Mouse (Mus musculus) midbrain, embryonic 16.5 days (tissue): ENCODE data around the gene Mob1b. TPM values are rescaled to one million over a fixed set of nuclear protein-coding genes. Genes with fewer than 3 reads are reported as not detected.

Source experiments
- ATAC-seq: fragments of 200-750 bp; cut with Nextera tagmentation; 2 replicates; pipeline ENCODE4 v1.8.0; 2017; ENCODE audit warnings: moderate TSS enrichment
- H3K27ac ChIP-seq: fragments of 300-500 bp; sonication (generic); 2 replicates; pipeline ENCODE4 v1.5.1; 2014; ENCODE audit warnings: mild to moderate bottlenecking, low read length, mixed read lengths
- H3K27me3 ChIP-seq: fragments of 300-500 bp; sonication (generic); 2 replicates; pipeline ENCODE4 v1.6.1; 2014; ENCODE audit warnings: low read depth, low read length, mixed read lengths; ENCODE audit not compliant: control insufficient read depth, insufficient read depth
- H3K36me3 ChIP-seq: fragments of 300-500 bp; sonication (generic); 2 replicates; pipeline ENCODE4 v1.6.1; 2014; ENCODE audit warnings: mild to moderate bottlenecking, low read length, moderate library complexity, mixed read lengths; ENCODE audit not compliant: control insufficient read depth, insufficient read depth
- H3K4me1 ChIP-seq: fragments of 300-500 bp; sonication (generic); 2 replicates; pipeline ENCODE4 v1.6.1; 2014; ENCODE audit warnings: mild to moderate bottlenecking, low read length, mixed read lengths; ENCODE audit not compliant: control insufficient read depth, insufficient read depth
- H3K4me2 ChIP-seq: fragments of 300-500 bp; sonication (generic); 2 replicates; pipeline ENCODE4 v1.6.1; 2014; ENCODE audit warnings: mild to moderate bottlenecking, low read length, mixed read lengths
- H3K4me3 ChIP-seq: fragments of 300-500 bp; sonication (generic); 2 replicates; pipeline ENCODE4 v1.5.1; 2014; ENCODE audit warnings: low read depth, mild to moderate bottlenecking, low read length, moderate library complexity, mixed read lengths
- H3K9ac ChIP-seq: fragments of 300-500 bp; sonication (generic); 2 replicates; pipeline ENCODE4 v1.6.1; 2014; ENCODE audit warnings: low read depth, low read length, mixed read lengths
- H3K9me3 ChIP-seq: fragments of 300-500 bp; sonication (generic); replicated peaks from 2 replicates; pipeline ENCODE4 v1.6.1; 2014; ENCODE audit warnings: mild to moderate bottlenecking, low read length, mixed read lengths; ENCODE audit not compliant: control insufficient read depth, poor library complexity, severe bottlenecking
- WGBS: fragments of 180-500 bp; shearing (Covaris S2); extraction: QIAGEN DNeasy Blood & Tissue Kit; methylation state at CpG from one replicate; pipeline ENCODE4 v1.1.7; 2014; 5-methylcytosine and 5-hydroxymethylcytosine counted together
- polyA plus RNA-seq: library from polyadenylated mRNA; unstranded; fragments of >200 nt; fragmentation: Nextera tagmentation; extraction: Ambion mirVana; gene quantifications from 2 replicates; pipeline ENCODE4 v1.2.1, GENCODE M21; 2015

Mob1b gene
- polyA plus RNA-seq, 1 experiment from 2014 or later, result 9.8 TPM

DNA sequence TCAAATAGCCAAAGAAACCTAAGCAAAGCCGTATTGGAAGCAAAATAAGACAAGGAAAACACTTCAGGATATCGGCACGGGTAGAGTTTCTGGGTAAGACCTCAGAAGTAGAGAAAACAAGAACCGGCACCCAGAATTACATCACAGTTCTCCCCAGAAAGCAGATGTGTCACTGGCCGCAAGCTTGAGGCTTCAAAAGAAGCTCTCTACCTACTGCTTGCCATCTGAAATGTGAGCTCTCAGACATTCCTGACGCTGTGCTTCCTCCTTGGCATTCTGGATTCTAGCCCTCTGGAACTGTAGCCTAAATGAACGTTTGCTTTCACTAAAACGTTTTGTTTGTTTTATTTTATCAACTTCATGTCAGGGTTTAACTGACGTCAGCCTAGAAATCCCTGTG lies 70.0 kb downstream of the Mob1b start:
- no peak overlapping the region for H3K9ac ChIP-seq
- no peak overlapping the region for H3K4me2 ChIP-seq
- H3K4me3 ChIP-seq, result no peak overlapping the region
- H3K36me3 ChIP-seq, result no peaks in the 10 kb centered on the region
- no peak for ATAC-seq
- H3K9me3 ChIP-seq, result no peaks in the 10 kb centered on the region
- no peak overlapping the region for H3K27ac ChIP-seq
- 59% methylated on average over 9 of the region's 9 CpGs for WGBS
- no peaks in the 10 kb centered on the region for H3K27me3 ChIP-seq
- no peaks in the 10 kb centered on the region for H3K4me1 ChIP-seq

DNA sequence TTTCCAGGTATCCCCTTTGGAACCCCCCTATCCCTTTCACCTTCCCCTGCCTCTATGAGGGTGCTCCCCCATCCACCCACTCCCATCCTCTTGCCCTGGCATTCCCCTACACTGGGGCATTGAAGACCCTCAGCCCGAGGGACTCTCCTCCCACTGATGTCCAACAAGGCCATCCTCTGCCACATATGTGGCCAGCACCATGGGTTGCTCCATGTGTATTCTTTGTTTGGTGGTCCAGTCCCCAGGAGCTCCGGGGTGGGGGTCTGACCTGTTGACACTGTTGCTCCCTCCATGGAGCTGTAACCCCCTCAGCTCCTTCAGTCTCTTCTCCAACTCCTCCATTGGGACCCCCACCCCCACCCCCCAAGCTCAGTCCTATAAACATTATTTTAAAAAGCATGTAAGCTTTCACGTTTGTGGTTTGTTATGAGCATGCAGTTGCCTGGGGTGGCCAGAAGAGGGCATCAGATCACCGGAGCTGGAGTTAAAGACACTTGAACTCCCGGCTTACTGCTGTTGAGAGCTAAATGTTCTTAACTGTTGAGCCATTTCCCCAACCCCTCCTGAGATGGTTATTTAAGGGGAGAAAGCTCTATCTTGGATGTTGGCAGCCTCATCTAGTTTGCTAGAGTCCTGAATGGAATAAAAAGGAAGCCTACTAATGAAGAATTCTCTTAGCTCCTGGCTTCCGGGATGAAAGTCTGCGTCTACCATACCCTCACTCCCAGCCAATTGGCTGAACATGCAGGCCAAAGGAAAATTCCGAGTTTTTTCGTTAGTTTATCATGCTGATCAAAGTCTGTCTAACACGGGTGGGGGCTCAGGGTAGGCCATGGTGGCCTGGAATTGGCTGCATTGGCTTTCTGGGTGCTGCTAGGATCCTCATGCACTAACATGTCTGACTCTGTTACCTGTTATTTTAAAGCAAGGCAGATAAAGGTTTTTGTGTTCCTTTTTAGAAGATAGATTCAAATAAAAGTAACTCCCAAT lies 70.9 kb downstream of the Mob1b start:
- Histone ChIP-seq H3K4me3 (no peak overlapping the region), H3K9ac (no peak overlapping the region), H3K4me1 (no peaks in the 10 kb centered on the region), H3K36me3 (no peaks in the 10 kb centered on the region), H3K4me2 (no peak overlapping the region), H3K27ac (no peak overlapping the region), H3K9me3 (no peaks in the 10 kb centered on the region), H3K27me3 (no peaks in the 10 kb centered on the region)
- ATAC-seq, result peak; percentile 66; the same call in 1 of the 2 replicates
- 39% methylated on average over 10 of the region's 10 CpGs for WGBS

DNA sequence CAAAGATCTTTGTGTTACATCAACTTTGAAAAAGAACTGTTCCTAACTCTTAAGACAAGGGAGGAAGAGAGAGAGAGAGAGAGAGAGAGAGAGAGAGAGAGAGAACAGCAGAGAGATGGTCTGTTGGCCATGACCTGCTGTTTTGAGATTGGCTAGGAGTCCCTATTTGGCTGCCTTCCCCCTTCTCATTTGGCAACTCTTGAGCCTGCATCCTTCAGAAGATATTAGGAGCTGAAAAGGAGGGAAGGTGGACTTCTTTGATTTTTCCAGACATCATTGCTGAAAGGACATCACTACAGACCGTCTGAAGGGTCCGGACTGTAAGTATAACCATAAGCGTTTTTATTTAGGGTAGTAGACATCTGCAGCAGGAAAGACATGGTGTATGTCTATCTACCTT lies 73.0 kb downstream of the Mob1b start:
- H3K36me3 ChIP-seq, result no peaks in the 10 kb centered on the region
- WGBS, result 96% methylated on average over 3 of the region's 3 CpGs
- H3K27ac ChIP-seq, result no peak overlapping the region
- H3K4me3 ChIP-seq, result no peak overlapping the region
- no peaks in the 10 kb centered on the region for H3K27me3 ChIP-seq
- H3K9me3 ChIP-seq, result no peaks in the 10 kb centered on the region
- no peak overlapping the region for H3K9ac ChIP-seq
- no peak for ATAC-seq
- no peaks in the 10 kb centered on the region for H3K4me1 ChIP-seq
- H3K4me2 ChIP-seq, result no peak overlapping the region

DNA sequence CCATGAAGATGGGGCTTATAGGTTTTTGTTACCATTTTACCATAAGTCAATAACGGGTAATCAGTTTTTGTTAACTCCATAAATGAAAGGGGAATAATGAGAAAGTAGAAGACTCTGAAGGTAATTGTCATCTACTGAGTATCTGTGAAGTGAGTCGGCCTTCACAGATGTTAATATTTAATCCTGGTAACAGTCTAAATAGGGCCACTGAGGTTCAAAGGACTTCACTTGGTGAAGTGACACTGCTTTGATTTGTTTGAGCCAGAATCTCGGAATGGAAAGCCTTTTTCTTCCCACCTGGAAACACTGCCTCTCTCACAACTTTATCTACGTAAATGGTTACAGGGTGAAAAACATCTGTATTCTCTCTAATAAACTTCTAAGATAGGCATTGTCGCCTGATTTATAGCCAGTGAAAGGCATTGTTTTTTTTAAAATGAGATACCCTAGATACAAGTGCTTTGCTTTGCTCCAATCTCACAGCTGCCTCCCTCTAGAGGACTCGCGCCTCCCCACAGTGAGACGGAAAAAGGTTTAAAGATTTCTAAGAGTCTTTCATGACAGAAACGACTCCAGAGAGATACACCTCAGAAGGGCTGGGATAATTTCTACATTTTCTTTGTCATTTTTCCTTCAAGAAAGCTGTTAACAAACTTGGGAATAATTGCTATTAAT lies 75.4 kb downstream of the Mob1b start:
- Histone ChIP-seq H3K27me3 (no peaks in the 10 kb centered on the region), H3K4me2 (no peak overlapping the region), H3K4me1 (no peaks in the 10 kb centered on the region), H3K27ac (no peak overlapping the region), H3K9me3 (no peaks in the 10 kb centered on the region), H3K36me3 (no peaks in the 10 kb centered on the region), H3K4me3 (no peak overlapping the region), H3K9ac (no peak overlapping the region)
- 50% methylated on average over 9 of the region's 9 CpGs for WGBS
- ATAC-seq, result no peak

DNA sequence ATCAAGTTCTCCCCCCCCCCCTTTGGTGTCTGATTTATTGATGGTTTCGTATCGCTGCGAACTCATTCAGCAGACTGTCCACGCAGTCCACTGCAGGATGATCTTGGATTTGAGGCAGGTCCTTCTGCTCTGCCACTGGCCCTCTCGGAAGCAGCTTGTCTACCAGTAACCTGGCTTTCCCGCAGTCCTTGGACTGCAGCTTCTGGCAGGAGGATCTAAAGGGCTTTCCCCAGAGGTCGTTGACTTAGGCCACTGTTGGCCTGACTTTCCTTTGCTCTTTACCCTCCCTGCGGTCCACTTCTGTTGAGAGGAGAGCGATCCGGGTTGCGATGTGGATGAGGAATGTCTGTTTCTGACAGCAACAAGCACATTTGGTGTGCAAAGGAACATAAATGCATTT lies 75.9 kb downstream of the Mob1b start:
- Histone ChIP-seq H3K27me3 (no peaks in the 10 kb centered on the region), H3K4me2 (no peak overlapping the region), H3K4me3 (no peak overlapping the region), H3K9ac (no peak overlapping the region), H3K36me3 (no peaks in the 10 kb centered on the region), H3K4me1 (no peaks in the 10 kb centered on the region), H3K27ac (no peak overlapping the region), H3K9me3 (no peaks in the 10 kb centered on the region)
- ATAC-seq, result no peak
- 76% methylated on average over 11 of the region's 11 CpGs for WGBS

DNA sequence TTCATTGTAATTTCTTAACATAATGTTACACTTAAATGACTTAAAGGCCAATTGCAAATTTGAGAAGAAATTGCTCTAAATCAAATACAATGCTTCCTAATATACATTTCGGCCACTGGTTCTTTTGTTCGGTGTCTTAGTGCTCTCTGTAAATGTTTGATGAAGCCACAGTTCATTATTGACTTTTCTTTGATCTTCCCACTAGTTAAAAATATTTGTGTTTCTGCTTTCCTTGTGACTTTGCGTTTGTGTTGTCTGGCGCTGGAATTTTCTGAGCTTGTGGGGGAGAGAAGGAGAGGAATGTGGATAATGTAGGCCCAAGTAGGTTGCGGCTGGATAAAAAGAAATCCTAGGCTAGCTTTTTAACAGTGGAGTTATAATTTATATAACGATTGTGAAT lies 76.5 kb downstream of the Mob1b start:
- no peaks in the 10 kb centered on the region for H3K27me3 ChIP-seq
- 77% methylated on average over 6 of the region's 6 CpGs for WGBS
- no peak for ATAC-seq
- H3K4me2 ChIP-seq, result no peak overlapping the region
- no peak overlapping the region for H3K27ac ChIP-seq
- H3K9ac ChIP-seq, result no peak overlapping the region
- no peak overlapping the region for H3K4me3 ChIP-seq
- H3K36me3 ChIP-seq, result no peaks in the 10 kb centered on the region
- H3K9me3 ChIP-seq, result no peaks in the 10 kb centered on the region
- H3K4me1 ChIP-seq, result no peaks in the 10 kb centered on the region

DNA sequence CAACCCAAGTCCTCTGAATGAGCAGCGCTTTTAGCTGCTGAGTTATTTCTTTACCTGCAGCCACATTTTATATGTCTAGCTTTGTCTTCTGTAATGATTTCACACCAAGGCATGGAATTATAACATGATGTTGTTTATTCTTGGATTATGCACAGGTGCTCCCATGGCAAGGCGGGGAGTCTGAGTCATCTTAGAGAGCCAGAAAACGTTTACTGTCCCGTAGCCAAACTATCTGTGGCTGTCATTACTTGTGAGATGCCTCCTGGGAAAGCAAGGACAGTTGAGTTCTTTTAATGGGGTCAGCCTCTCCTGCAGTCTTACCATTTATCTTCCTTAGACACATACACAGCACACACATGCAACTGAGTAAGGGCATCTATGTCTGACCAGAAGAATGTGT lies 85.0 kb downstream of the Mob1b start:
- no peak overlapping the region for H3K4me2 ChIP-seq
- 92% methylated on average over 4 of the region's 4 CpGs for WGBS
- no peak for ATAC-seq

DNA sequence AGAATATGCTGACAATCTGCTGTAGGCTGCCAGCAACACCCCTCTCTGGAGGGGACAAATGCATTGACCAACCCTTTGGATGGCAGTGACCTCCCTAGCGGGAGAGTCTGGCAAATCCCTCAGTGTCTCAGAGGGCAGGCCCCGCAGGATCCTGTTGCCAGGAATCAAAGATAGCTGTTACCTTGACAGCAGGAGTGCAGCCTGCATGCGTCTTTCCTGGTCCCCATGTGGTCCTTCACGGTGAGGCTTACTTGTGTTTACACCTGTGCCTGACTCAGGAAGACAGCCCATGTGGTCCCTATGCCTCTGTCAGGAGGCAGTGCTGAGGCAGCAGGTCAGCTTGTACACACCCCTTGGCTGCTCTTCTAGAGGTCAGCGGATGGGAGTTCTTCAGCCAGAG lies 85.6 kb downstream of the Mob1b start:
- 24% methylated on average over 5 of the region's 5 CpGs for WGBS
- no peak overlapping the region for H3K9ac ChIP-seq
- H3K4me2 ChIP-seq, result no peak overlapping the region

More for the DNA sequence above, 85.0 kb downstream of the Mob1b start:
- Histone ChIP-seq H3K4me1 (no peaks in the 10 kb centered on the region), H3K27me3 (no peaks in the 10 kb centered on the region), H3K9me3 (no peaks in the 10 kb centered on the region), H3K9ac (no peak overlapping the region), H3K27ac (no peak overlapping the region), H3K36me3 (no peaks in the 10 kb centered on the region), H3K4me3 (no peak overlapping the region)

GRCm38 (mm10) chr5:88807342-88807741 lies 86.7 kb downstream of the Mob1b start:
- WGBS, result 37% methylated on average over 9 of the region's 9 CpGs
- Histone ChIP-seq H3K4me3 (no peak overlapping the region), H3K36me3 (no peaks in the 10 kb centered on the region), H3K4me2 (no peak overlapping the region), H3K4me1 (no peaks in the 10 kb centered on the region), H3K9me3 (no peaks in the 10 kb centered on the region), H3K9ac (no peak overlapping the region), H3K27me3 (no peaks in the 10 kb centered on the region), H3K27ac (no peak overlapping the region)
- no peak for ATAC-seq

More for the DNA sequence above, 85.6 kb downstream of the Mob1b start:
- peak; percentile 21; the same call in 1 of the 2 replicates for ATAC-seq
- Histone ChIP-seq H3K4me3 (no peak overlapping the region), H3K9me3 (no peaks in the 10 kb centered on the region), H3K27ac (no peak overlapping the region), H3K27me3 (no peaks in the 10 kb centered on the region), H3K4me1 (no peaks in the 10 kb centered on the region), H3K36me3 (no peaks in the 10 kb centered on the region)
